Mouse (Mus musculus) hindbrain, postnatal 0 days (tissue): ENCODE measurements at regions not wholly inside any gene's neighbourhood (a gene's known extent, or its start where the extent isn't known, plus 50 kb on each side); places are given as distances from the start of the nearest gene placed in this dataset.

Experiments used
- ATAC-seq: fragments of 200-750 bp; cut with Nextera tagmentation; 2 replicates; pipeline ENCODE4 v1.8.0; 2017; ENCODE audit warnings: mild to moderate bottlenecking, moderate TSS enrichment, moderate library complexity
- DNase-seq: peaks from one replicate; pipeline ENCODE4 v3.0.0-alpha.2; 2015; ENCODE audit warnings: low spot score
- H3K27ac ChIP-seq: fragments of 300-500 bp; sonication (generic); 2 replicates; pipeline ENCODE4 v1.5.1; 2014; ENCODE audit warnings: mild to moderate bottlenecking
- H3K27me3 ChIP-seq: fragments of 300-500 bp; sonication (generic); 2 replicates; pipeline ENCODE4 v1.6.1; 2014; ENCODE audit warnings: low read length, mixed read lengths; ENCODE audit not compliant: insufficient read depth
- H3K36me3 ChIP-seq: fragments of 300-500 bp; sonication (generic); 2 replicates; pipeline ENCODE4 v1.6.1; 2014; ENCODE audit warnings: low read length, mixed read lengths; ENCODE audit not compliant: insufficient read depth
- H3K4me1 ChIP-seq: fragments of 300-500 bp; sonication (generic); 2 replicates; pipeline ENCODE4 v1.6.1; 2014; ENCODE audit warnings: antibody characterized with exemption, low read length, mixed read lengths; ENCODE audit not compliant: insufficient read depth
- H3K4me2 ChIP-seq: fragments of 300-500 bp; sonication (generic); 2 replicates; pipeline ENCODE4 v1.6.1; 2014; ENCODE audit warnings: low read depth, mild to moderate bottlenecking, low read length, moderate library complexity, mixed read lengths
- H3K4me3 ChIP-seq: fragments of 300-500 bp; sonication (generic); 2 replicates; pipeline ENCODE4 v1.5.1; 2014; ENCODE audit warnings: low read length
- H3K9ac ChIP-seq: fragments of 300-500 bp; sonication (generic); replicated peaks from 2 replicates; pipeline ENCODE4 v1.6.1; 2014; ENCODE audit warnings: mild to moderate bottlenecking, low read length, moderate library complexity, mixed read lengths
- H3K9me3 ChIP-seq: fragments of 300-500 bp; sonication (generic); 2 replicates; pipeline ENCODE4 v1.6.1; 2016; ENCODE audit warnings: low read length, mixed read lengths
- CTCF ChIP-seq: IDR thresholded peaks from 2 replicates; pipeline ENCODE4 v1.5.1; 2016; ENCODE audit warnings: antibody characterized with exemption, control low read depth, low read depth
- WGBS: fragments of 180-500 bp; shearing (Covaris S2); extraction: QIAGEN DNeasy Blood & Tissue Kit; methylation state at CpG from one replicate; pipeline ENCODE4 v1.1.7; 2014; 5-methylcytosine and 5-hydroxymethylcytosine counted together

DNA sequence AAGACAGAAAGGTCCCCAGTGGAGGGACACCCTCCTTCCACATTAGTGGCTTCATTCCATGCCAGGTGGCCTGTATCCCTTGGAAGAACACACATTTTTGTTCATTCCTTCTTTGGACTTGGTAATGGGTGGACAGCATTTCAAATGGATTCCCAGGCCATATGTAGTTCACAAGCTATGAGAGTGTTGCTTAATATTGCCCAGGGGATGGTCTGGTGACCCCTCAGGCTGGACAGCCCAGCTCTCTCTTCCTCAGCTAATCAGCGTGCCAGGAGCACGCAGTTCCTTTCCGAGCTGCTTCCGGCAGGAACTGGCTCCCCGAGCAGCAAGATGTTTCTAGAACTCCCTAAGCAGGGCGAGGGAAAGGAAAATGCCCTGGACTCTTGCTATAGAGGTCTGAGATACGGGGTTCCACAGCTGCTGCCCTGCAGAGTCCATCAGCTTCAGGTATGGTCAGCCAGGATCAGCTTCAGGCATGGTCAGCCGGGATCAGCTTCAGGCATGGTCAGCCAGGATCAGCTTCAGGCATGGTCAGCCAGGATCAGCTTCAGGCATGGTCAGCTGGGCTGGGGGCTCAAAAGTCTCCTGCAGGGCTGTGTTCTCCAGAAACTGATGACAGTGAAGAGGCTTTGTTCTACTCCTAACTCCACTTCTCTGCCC is 146.9 kb upstream of the Tmem45b start:
- Histone ChIP-seq H3K4me1 (no peaks in the 10 kb centered on the region), H3K9me3 (no peaks in the 10 kb centered on the region), H3K4me3 (no peak overlapping the region), H3K4me2 (no peak overlapping the region), H3K27ac (no peak overlapping the region), H3K27me3 (no peaks in the 10 kb centered on the region), H3K9ac (no peak overlapping the region), H3K36me3 (no peaks in the 10 kb centered on the region)
- no peak for DNase-seq
- TF ChIP-seq CTCF: no peak
- WGBS: 73% methylated on average over 8 of the region's 8 CpGs
- no peak for ATAC-seq

DNA sequence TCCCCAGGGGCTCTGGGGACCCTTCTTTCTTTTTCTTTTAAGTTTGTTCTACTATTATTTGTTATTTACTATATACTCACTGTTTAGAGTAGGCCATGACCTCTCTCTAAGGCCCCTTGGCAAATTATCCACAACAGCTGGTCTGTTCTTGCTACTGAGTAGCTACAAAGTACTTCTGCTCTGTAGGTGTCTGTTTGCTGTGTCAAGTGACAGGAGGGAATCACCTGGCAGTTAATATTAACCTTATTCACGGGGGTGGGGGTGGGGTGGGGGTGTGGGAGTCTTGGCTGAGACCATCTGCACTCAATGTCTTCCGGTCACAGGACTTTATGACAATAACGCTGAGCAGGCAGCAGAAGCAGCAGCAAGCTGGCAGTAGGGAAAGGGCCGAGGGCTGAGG is 146.4 kb upstream of the Tmem45b start:
- H3K4me1 ChIP-seq: no peaks in the 10 kb centered on the region
- no peak for DNase-seq
- H3K4me3 ChIP-seq: no peak overlapping the region
- no peak overlapping the region for H3K4me2 ChIP-seq
- TF ChIP-seq CTCF: no peak
- ATAC-seq: no peak
- 51% methylated on average over 4 of the region's 4 CpGs for WGBS
- no peaks in the 10 kb centered on the region for H3K27me3 ChIP-seq
- H3K36me3 ChIP-seq: no peaks in the 10 kb centered on the region
- no peak overlapping the region for H3K27ac ChIP-seq
- no peak overlapping the region for H3K9ac ChIP-seq
- no peaks in the 10 kb centered on the region for H3K9me3 ChIP-seq

- 60% methylated on average over 1 of the region's 1 CpGs for WGBS
- no peaks in the 10 kb centered on the region for H3K9me3 ChIP-seq
- no peak overlapping the region for H3K9ac ChIP-seq
- DNase-seq (peak; percentile 21), ATAC-seq (no peak)
- no peak overlapping the region for H3K4me3 ChIP-seq
- H3K27me3 ChIP-seq: no peaks in the 10 kb centered on the region
- no peaks in the 10 kb centered on the region for H3K36me3 ChIP-seq
- no peak overlapping the region for H3K27ac ChIP-seq
- no peak overlapping the region for H3K4me2 ChIP-seq
- H3K4me1 ChIP-seq: no peaks in the 10 kb centered on the region
- TF ChIP-seq CTCF: peak; percentile 64
Observed at GRCm38 (mm10) chr9:31610212-31610611, 145.9 kb upstream of the Tmem45b start.

DNA sequence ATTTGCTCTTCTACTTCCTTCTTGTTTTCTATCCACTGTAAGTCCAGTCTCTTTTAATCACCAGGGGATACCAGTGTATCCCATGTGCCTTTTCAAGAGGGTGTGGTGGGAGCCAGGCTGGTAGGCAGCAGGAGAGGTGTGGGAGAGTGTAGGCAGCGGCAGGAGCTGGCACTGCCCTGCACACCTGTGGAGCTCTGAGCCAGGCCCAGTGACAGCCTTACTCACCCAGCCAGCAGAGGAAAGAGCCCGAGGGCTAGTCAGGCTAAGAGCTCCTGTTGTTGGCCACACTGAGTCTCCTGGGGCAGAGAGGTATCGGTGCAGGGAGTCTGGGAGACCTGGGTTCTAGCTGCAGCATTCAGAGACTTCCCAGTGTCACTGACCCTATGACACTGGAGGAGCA is 145.5 kb upstream of the Tmem45b start:
- Histone ChIP-seq H3K9ac (no peak overlapping the region), H3K27me3 (no peaks in the 10 kb centered on the region), H3K9me3 (no peaks in the 10 kb centered on the region), H3K27ac (no peak overlapping the region), H3K4me2 (no peak overlapping the region), H3K36me3 (no peaks in the 10 kb centered on the region), H3K4me1 (no peaks in the 10 kb centered on the region), H3K4me3 (no peak overlapping the region)
- ATAC-seq (no peak), DNase-seq (no peak)
- WGBS: 79% methylated on average over 3 of the region's 3 CpGs
- TF ChIP-seq CTCF: no peak

DNA sequence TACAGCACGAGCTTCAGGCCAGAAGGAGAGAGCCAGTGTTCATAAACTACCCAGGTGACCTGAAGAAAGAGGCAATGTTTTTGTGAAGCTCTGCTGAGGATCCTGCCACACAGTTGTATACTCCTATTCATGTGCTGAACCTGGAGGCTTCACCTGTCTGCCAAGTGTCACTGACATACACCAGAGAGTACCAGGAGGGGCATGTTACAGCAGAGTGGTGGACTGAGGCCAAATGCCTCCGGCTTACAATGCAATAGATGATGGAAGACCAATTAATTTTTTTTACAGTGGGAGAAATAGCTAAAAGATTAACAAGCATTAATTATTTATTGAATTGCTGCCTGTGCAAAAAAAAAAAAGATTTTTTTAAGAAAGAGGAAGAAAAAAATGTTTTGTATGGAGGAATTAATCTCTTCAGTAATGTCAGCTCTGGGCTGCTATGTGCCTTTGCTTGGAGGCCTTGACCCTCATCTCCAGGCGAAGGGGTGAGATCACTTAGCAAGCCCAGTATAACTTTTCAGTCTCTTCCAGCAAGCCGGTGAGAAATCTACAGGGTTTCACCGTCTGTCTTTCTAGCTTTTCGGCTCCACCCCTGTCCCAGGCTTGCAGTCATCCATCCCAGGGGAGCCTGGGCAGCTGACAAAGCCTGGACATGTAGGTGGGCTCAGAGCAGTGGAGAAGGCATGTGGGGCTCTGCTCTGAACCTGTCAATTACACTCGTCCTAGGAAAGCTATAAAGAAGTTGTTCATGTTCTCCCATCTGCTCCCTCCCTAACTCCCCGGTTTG is 144.0 kb upstream of the Tmem45b start:
- Histone ChIP-seq H3K4me1 (no peaks in the 10 kb centered on the region), H3K27me3 (no peaks in the 10 kb centered on the region), H3K36me3 (no peaks in the 10 kb centered on the region), H3K4me2 (no peak overlapping the region), H3K9ac (no peak overlapping the region), H3K9me3 (no peaks in the 10 kb centered on the region), H3K4me3 (no peak overlapping the region), H3K27ac (no peak overlapping the region)
- DNase-seq: no peak
- ATAC-seq: no peak
- no peak for TF ChIP-seq CTCF
- WGBS: 64% methylated on average over 8 of the region's 8 CpGs

GRCm38 (mm10) chr9:31606936-31607335 is 142.7 kb upstream of the Tmem45b start:
- Histone ChIP-seq H3K4me3 (no peak overlapping the region), H3K4me1 (no peaks in the 10 kb centered on the region), H3K9ac (no peak overlapping the region), H3K27ac (no peak overlapping the region), H3K36me3 (no peaks in the 10 kb centered on the region), H3K9me3 (no peaks in the 10 kb centered on the region), H3K4me2 (no peak overlapping the region), H3K27me3 (no peaks in the 10 kb centered on the region)
- DNase-seq: no peak
- 88% methylated on average over 6 of the region's 6 CpGs for WGBS
- ATAC-seq: no peak
- TF ChIP-seq CTCF: no peak

- Histone ChIP-seq H3K27me3 (no peaks in the 10 kb centered on the region), H3K36me3 (no peaks in the 10 kb centered on the region), H3K9ac (no peak overlapping the region), H3K27ac (no peak overlapping the region), H3K9me3 (no peaks in the 10 kb centered on the region), H3K4me3 (no peak overlapping the region), H3K4me2 (no peak overlapping the region), H3K4me1 (no peaks in the 10 kb centered on the region)
- TF ChIP-seq CTCF: no peak
- ATAC-seq (no peak), DNase-seq (no peak)
- WGBS: 79% methylated on average over 6 of the region's 6 CpGs
Observed at GRCm38 (mm10) chr9:31604497-31605090, 140.3 kb upstream of the Tmem45b start.
